Mouse (Mus musculus): ENCODE results near the gene 9130019O22Rik.
"Not testable (repeated sequence)": the region's sequence is repeated elsewhere in the genome, so short reads cannot be mapped to it uniquely, and the experiment has no call there.

9130019O22Rik gene

GRCm38 (mm10) chr7:127386641-127387392 is at the start of gene 9130019O22Rik:
9130019O22Rik (minus strand) TSS chr7:127387166.
- in situ Hi-C loops (cut with MseI, MboI), result no loop called here

- in situ Hi-C loops (cut with MseI, MboI), result no loop called here
Observed at GRCm38 (mm10) chr7:127435206-127435605, 48.2 kb upstream of the 9130019O22Rik start.

DNA sequence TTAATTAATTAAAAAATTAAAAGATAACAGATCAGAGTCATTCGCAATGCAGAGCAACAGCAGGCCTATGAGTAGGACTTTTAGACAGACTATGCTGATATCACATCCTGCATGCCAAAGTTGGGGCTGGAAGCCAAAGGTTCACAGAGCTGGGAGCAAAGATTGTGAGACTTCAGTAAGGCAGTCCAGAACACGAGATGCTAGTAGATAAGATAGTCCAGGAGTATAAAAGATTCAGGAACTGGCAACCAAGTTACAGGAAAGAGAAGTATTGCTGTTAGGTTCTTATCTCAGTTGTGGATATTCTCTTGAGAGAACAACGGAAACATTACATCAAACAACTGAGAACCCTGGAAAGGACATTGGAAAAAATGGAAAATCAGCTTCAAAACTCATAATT is 39.4 kb upstream of the 9130019O22Rik start:
- in situ Hi-C loops (cut with MseI, MboI), result no loop called here

GRCm38 (mm10) chr7:127425911-127426310 is 38.9 kb upstream of the 9130019O22Rik start:
- in situ Hi-C loops (cut with MseI, MboI), result no loop called here

GRCm38 (mm10) chr7:127425291-127425690 is 38.3 kb upstream of the 9130019O22Rik start:
- in situ Hi-C loops (cut with MseI, MboI), result no loop called here

DNA sequence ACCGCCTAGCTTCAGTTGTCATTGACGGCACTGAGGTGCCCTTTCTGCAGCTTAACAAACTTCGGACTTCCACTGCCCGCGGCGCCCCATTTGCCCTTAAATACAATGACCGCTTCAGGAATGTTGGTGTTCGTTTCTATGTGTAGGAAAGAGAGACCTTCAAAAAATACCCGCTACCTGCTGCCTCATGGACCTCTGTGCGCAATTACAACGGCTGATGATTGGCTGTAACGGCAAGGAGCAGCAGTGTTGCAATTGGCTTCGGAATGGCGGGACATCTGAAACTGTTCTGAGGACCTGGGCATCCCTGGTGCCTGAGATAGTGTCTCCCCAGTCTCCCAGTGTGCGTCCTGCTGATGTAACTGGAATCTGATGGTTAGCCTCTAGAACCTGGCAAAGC is 35.3 kb upstream of the 9130019O22Rik start:
- in situ Hi-C loops (cut with MseI, MboI), result no loop called here

- in situ Hi-C loops (cut with MseI, MboI), result no loop called here
Observed at GRCm38 (mm10) chr7:127421388-127422191, 34.6 kb upstream of the 9130019O22Rik start, which contains the start of gene Zfp688. Zfp688 (minus strand) TSS chr7:127422068.

DNA sequence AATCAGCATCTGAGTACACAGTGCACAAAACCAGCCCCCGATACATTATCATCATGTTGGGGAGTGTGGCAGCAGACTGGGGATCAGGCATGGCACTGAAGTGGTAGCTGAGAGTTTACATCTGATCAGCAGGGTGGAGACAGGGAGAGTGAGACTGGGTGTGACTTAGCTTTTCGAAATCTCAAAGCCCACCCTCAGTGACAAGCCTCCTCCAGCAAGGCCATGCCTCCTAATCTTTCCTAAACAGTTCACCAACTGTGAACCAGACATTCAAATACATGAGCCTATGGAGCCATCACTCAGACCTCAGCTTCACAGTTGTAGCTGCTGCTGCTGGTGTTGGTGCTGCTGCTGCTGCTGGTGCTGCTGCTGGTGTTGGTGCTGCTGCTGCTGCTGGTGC is 24.5 kb upstream of the 9130019O22Rik start:
- in situ Hi-C loops (cut with MseI, MboI), result no loop called here

- in situ Hi-C loops (cut with MseI, MboI), result not testable (repeated sequence)
Observed at GRCm38 (mm10) chr7:127406002-127406987, 19.3 kb upstream of the 9130019O22Rik start, which contains the start of gene Zfp764. Zfp764 (minus strand) TSS chr7:127406822.

DNA sequence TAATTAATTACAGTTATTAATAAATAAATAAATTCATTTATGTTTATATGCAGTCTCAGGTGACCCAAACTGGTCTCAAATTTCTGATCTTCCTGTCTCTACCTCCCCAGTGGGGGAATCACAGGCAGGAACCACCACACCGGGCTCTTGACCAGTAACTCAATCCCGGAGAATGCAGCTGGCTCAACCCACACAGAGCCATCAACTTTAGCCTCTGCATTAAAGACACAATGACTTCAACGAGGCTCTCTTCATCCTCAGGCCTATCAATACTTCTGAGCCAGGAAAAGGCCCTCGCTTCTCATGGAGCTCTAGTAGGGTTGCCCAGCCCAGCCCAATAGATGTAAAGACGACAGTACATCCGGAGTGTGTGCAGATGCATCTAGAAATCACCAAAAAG is 17.1 kb upstream of the 9130019O22Rik start:
- in situ Hi-C loops (cut with MseI, MboI), result not testable (repeated sequence)

- in situ Hi-C loops (cut with MseI, MboI), result no loop called here
Observed at GRCm38 (mm10) chr7:127402980-127403379, 16.0 kb upstream of the 9130019O22Rik start.

DNA sequence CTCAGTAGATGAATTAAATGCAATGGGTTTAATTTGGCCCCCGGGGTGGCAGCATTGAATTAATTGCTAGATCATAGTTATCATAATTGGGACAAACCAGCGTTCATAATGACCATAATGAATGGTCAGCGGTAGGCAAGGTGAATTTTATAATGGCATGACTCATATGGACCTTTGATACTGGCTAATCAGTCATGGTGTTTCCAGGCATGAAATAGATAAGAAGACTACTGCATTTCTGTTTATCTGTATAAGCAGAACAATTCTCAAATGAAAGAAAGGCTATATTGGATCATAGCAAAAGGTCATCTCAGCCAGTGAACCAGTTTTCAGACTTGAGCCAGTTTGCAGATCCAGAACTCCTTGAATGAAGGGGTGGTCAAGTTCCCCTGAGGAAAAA is 13.4 kb upstream of the 9130019O22Rik start:
- in situ Hi-C loops (cut with MseI, MboI), result no loop called here

- in situ Hi-C loops (cut with MseI, MboI), result no loop called here
Observed at GRCm38 (mm10) chr7:127393944-127394333, 7.0 kb upstream of the 9130019O22Rik start.

GRCm38 (mm10) chr7:127393157-127393943 is 6.4 kb upstream of the 9130019O22Rik start, which contains the start of gene E430018J23Rik:
E430018J23Rik (minus strand) TSS chr7:127393629.
- in situ Hi-C loops (cut with MseI, MboI), result no loop called here

DNA sequence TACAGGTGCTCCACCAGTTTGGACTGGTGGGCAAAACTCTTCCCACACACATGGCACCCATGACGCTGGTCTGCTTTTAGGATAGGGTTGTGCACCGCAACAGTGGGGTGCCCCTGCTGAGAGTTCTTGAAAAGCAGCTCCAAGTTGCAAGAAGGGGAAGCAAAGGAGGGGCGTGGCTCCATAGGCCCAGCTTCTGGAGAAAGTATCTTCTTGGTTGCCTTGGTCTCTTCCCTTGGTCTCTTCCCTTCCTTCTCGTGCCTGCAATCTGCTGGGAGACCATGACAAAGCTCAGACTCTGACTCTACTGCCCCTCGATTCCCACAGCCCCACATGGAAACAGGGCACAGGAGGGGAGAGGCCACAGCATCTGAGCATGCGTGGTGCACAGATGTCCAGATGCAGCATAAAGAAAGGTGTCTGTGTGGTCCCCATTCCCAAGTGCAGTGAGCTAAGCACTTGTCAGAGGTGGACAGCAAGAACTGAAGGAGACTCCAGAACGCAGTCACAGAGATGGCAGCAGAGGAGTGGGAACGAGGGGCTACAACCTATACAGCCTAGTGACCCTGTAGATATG is 5.4 kb upstream of the 9130019O22Rik start:
- in situ Hi-C loops (cut with MseI, MboI), result no loop called here

DNA sequence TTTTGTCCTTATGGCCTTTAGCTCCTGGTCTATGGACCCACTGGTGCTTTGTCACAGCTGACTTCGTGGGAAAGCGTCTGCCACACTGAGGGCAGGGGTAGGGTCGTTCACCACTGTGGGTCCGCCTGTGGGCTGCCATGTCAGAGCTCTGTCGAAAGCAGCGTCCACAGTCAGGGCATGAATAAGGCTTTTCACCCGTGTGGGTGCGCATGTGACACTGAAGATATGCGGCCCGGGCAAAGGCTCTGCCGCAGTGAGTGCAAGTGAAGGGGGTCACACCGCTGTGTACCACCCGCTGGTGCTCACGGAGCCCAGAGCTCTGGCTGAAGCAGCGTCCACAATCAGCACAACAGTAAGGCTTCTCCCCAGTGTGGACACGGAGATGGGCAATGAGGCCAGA is 4.6 kb upstream of the 9130019O22Rik start:
- in situ Hi-C loops (cut with MseI, MboI), result no loop called here

- in situ Hi-C loops (cut with MseI, MboI), result no loop called here
Observed at GRCm38 (mm10) chr7:127390306-127390705, 3.3 kb upstream of the 9130019O22Rik start.

- in situ Hi-C loops (cut with MseI, MboI), result not testable (repeated sequence)
Observed at GRCm38 (mm10) chr7:127388201-127388600, 1.2 kb upstream of the 9130019O22Rik start.

- in situ Hi-C loops (cut with MseI, MboI), result not testable (repeated sequence)
Observed at GRCm38 (mm10) chr7:127385560-127385959, 1.4 kb downstream of the 9130019O22Rik start.

- in situ Hi-C loops (cut with MseI, MboI), result no loop called here
Observed at GRCm38 (mm10) chr7:127378310-127378921, 8.6 kb downstream of the 9130019O22Rik start.
